Mouse (Mus musculus) cerebellum, adult 2 months (tissue): Measurements from ENCODE around the gene Vmn2r85.
"Not testable (repeated sequence)": the region's sequence is repeated elsewhere in the genome, so short reads cannot be mapped to it uniquely, and the experiment has no call there.

Experiments used
- CTCF ChIP-seq: fragments of 200-500 bp; IDR thresholded peaks from 2 replicates; pipeline ENCODE4 v1.5.1; 2011; ENCODE audit warnings: low read depth, mild to moderate bottlenecking, control low read depth, low read length, moderate library complexity, borderline replicate concordance; ENCODE audit not compliant: insufficient read depth
- POLR2A ChIP-seq: fragments of 200-500 bp; IDR thresholded peaks from 2 replicates; pipeline ENCODE4 v1.6.1; 2011; ENCODE audit warnings: low read length, control low read depth, borderline replicate concordance; ENCODE audit not compliant: insufficient read depth

DNA sequence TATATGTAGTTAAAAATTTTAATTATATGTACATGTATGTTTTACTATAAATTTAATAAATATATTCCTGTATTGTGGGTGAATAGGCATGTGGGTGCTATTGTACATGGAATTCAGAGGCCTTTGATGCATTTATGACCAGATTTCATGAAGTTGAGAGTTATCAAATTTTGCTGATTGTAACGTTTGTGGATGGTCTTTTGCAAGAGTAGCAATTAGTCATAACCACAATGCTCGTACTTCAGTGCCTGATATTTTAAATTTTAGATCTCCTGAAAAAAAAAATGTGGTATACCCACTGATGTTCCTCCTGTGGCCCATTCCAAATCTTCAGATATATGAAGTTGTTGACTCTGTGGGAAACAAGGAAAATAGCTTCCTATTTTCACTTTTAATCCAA, 7.1 kb downstream of the Vmn2r85 start:
- TF ChIP-seq CTCF, POLR2A: not testable (repeated sequence)
